Mouse (Mus musculus): Measurements from ENCODE around the gene 5830473C10Rik. TPM values are rescaled to one million over a fixed set of nuclear protein-coding genes. Genes with fewer than 3 reads are reported as not detected.

Gene 5830473C10Rik
- polyA plus RNA-seq, 1 experiment from 2014 or later: not detected

GRCm38 (mm10) chr5:90571216-90571615 is 10.3 kb downstream of the 5830473C10Rik start:
- Histone ChIP-seq H3K9me3 (no peaks in the 10 kb centered on the region), H3K4me2 (no peak overlapping the region), H3K27me3 (no peaks in the 10 kb centered on the region), H3K9ac (no peak overlapping the region), H3K4me3 (no peak overlapping the region), H3K4me1 (no peaks in the 10 kb centered on the region), H3K27ac (no peak overlapping the region), H3K36me3 (no peaks in the 10 kb centered on the region)
- ATAC-seq (ENCODE audit: insufficient number of reproducible peaks, low FRiP score, low TSS enrichment, low read depth): no peak
- WGBS: 58% methylated on average over 3 of the region's 3 CpGs

GRCm38 (mm10) chr5:90577751-90578150 is 16.8 kb downstream of the 5830473C10Rik start:
- Histone ChIP-seq H3K9ac (no peak overlapping the region), H3K27ac (no peak overlapping the region), H3K27me3 (no peaks in the 10 kb centered on the region), H3K36me3 (no peaks in the 10 kb centered on the region), H3K4me3 (no peak overlapping the region), H3K4me2 (no peak overlapping the region), H3K9me3 (no peaks in the 10 kb centered on the region), H3K4me1 (no peaks in the 10 kb centered on the region)
- no peak for ATAC-seq (ENCODE audit: insufficient number of reproducible peaks, low FRiP score, low TSS enrichment, low read depth)
- 84% methylated on average over 9 of the region's 9 CpGs for WGBS

- Histone ChIP-seq H3K27ac (no peak overlapping the region), H3K9ac (no peak overlapping the region), H3K9me3 (no peaks in the 10 kb centered on the region), H3K4me2 (no peak overlapping the region), H3K27me3 (no peaks in the 10 kb centered on the region), H3K4me3 (no peak overlapping the region), H3K4me1 (no peaks in the 10 kb centered on the region), H3K36me3 (no peaks in the 10 kb centered on the region)
- no peak for ATAC-seq (ENCODE audit: insufficient number of reproducible peaks, low FRiP score, low TSS enrichment, low read depth)
- 71% methylated on average over 9 of the region's 9 CpGs for WGBS
Measured at GRCm38 (mm10) chr5:90579556-90579955, 18.6 kb downstream of the 5830473C10Rik start.

GRCm38 (mm10) chr5:90582179-90582578 is 21.3 kb downstream of the 5830473C10Rik start:
- WGBS: 86% methylated on average over 6 of the region's 6 CpGs
- H3K4me1 ChIP-seq: no peaks in the 10 kb centered on the region
- no peaks in the 10 kb centered on the region for H3K27me3 ChIP-seq
- no peak overlapping the region for H3K4me2 ChIP-seq
- no peak for ATAC-seq (ENCODE audit: insufficient number of reproducible peaks, low FRiP score, low TSS enrichment, low read depth)
- H3K9ac ChIP-seq: no peak overlapping the region
- no peaks in the 10 kb centered on the region for H3K36me3 ChIP-seq
- H3K9me3 ChIP-seq: no peaks in the 10 kb centered on the region
- no peak overlapping the region for H3K4me3 ChIP-seq
- no peak overlapping the region for H3K27ac ChIP-seq

GRCm38 (mm10) chr5:90584799-90585198 is 23.9 kb downstream of the 5830473C10Rik start:
- H3K27ac ChIP-seq: no peak overlapping the region
- no peak overlapping the region for H3K4me3 ChIP-seq
- H3K4me1 ChIP-seq: no peaks in the 10 kb centered on the region
- 83% methylated on average over 7 of the region's 7 CpGs for WGBS
- H3K4me2 ChIP-seq: no peak overlapping the region
- ATAC-seq (ENCODE audit: insufficient number of reproducible peaks, low FRiP score, low TSS enrichment, low read depth): no peak
- H3K36me3 ChIP-seq: no peaks in the 10 kb centered on the region
- no peaks in the 10 kb centered on the region for H3K27me3 ChIP-seq
- no peak overlapping the region for H3K9ac ChIP-seq
- no peaks in the 10 kb centered on the region for H3K9me3 ChIP-seq

GRCm38 (mm10) chr5:90586511-90586910 is 25.6 kb downstream of the 5830473C10Rik start:
- ATAC-seq (ENCODE audit: insufficient number of reproducible peaks, low FRiP score, low TSS enrichment, low read depth): no peak
- no peaks in the 10 kb centered on the region for H3K36me3 ChIP-seq
- H3K4me1 ChIP-seq: peaks cover 3% of the 10 kb centered on the region; the same call in 1 of the 2 replicates
- H3K4me2 ChIP-seq: no peak overlapping the region
- WGBS: 76% methylated on average over 5 of the region's 5 CpGs
- H3K9ac ChIP-seq: no peak overlapping the region
- no peaks in the 10 kb centered on the region for H3K9me3 ChIP-seq
- no peak overlapping the region for H3K27ac ChIP-seq
- H3K27me3 ChIP-seq: no peaks in the 10 kb centered on the region
- no peak overlapping the region for H3K4me3 ChIP-seq

GRCm38 (mm10) chr5:90588104-90588503 is 27.2 kb downstream of the 5830473C10Rik start:
- H3K36me3 ChIP-seq: no peaks in the 10 kb centered on the region
- no peak overlapping the region for H3K4me2 ChIP-seq
- no peak overlapping the region for H3K27ac ChIP-seq
- no peaks in the 10 kb centered on the region for H3K9me3 ChIP-seq
- ATAC-seq (ENCODE audit: insufficient number of reproducible peaks, low FRiP score, low TSS enrichment, low read depth): no peak
- no peak overlapping the region for H3K4me3 ChIP-seq
- 88% methylated on average over 5 of the region's 5 CpGs for WGBS
- H3K27me3 ChIP-seq: no peaks in the 10 kb centered on the region
- H3K9ac ChIP-seq: no peak overlapping the region
- peaks cover 3% of the 10 kb centered on the region; the same call in 1 of the 2 replicates for H3K4me1 ChIP-seq

- peak overlapping the region; percentile 40 for H3K4me3 ChIP-seq
- 24% methylated on average over 25 of the region's 25 CpGs for WGBS
- H3K36me3 ChIP-seq: no peaks in the 10 kb centered on the region
- H3K27me3 ChIP-seq: no peaks in the 10 kb centered on the region
- H3K9ac ChIP-seq: no peak overlapping the region
- ATAC-seq (ENCODE audit: insufficient number of reproducible peaks, low FRiP score, low TSS enrichment, low read depth): no peak
- no peaks in the 10 kb centered on the region for H3K9me3 ChIP-seq
- peak overlapping the region; percentile 65 for H3K4me2 ChIP-seq
- no peak overlapping the region for H3K27ac ChIP-seq
- H3K4me1 ChIP-seq: peaks cover 3% of the 10 kb centered on the region; the same call in 1 of the 2 replicates
Measured at GRCm38 (mm10) chr5:90588708-90589595, 28.0 kb downstream of the 5830473C10Rik start.

GRCm38 (mm10) chr5:90590676-90591075 is 29.8 kb downstream of the 5830473C10Rik start:
- 54% methylated on average over 10 of the region's 10 CpGs for WGBS
- Histone ChIP-seq H3K9me3 (no peaks in the 10 kb centered on the region), H3K36me3 (no peaks in the 10 kb centered on the region), H3K27me3 (no peaks in the 10 kb centered on the region), H3K4me2 (no peak overlapping the region), H3K4me1 (peaks cover 3% of the 10 kb centered on the region; the same call in 1 of the 2 replicates), H3K4me3 (no peak overlapping the region), H3K9ac (no peak overlapping the region), H3K27ac (no peak overlapping the region)
- ATAC-seq (ENCODE audit: insufficient number of reproducible peaks, low FRiP score, low TSS enrichment, low read depth): no peak

- Histone ChIP-seq H3K4me2 (no peak overlapping the region), H3K9me3 (no peaks in the 10 kb centered on the region), H3K9ac (no peak overlapping the region), H3K4me3 (no peak overlapping the region), H3K36me3 (no peaks in the 10 kb centered on the region), H3K27me3 (no peaks in the 10 kb centered on the region), H3K27ac (no peak overlapping the region), H3K4me1 (peaks cover 3% of the 10 kb centered on the region; the same call in 1 of the 2 replicates)
- 60% methylated on average over 6 of the region's 6 CpGs for WGBS
- no peak for ATAC-seq (ENCODE audit: insufficient number of reproducible peaks, low FRiP score, low TSS enrichment, low read depth)
Measured at GRCm38 (mm10) chr5:90591936-90592335, 31.0 kb downstream of the 5830473C10Rik start.

GRCm38 (mm10) chr5:90594945-90595344 is 34.0 kb downstream of the 5830473C10Rik start:
- H3K27ac ChIP-seq: no peak overlapping the region
- ATAC-seq (ENCODE audit: insufficient number of reproducible peaks, low FRiP score, low TSS enrichment, low read depth): no peak

GRCm38 (mm10) chr5:90596155-90596554 is 35.2 kb downstream of the 5830473C10Rik start:
- no peak overlapping the region for H3K9ac ChIP-seq
- H3K27me3 ChIP-seq: no peaks in the 10 kb centered on the region
- H3K4me3 ChIP-seq: no peak overlapping the region
- H3K4me1 ChIP-seq: no peaks in the 10 kb centered on the region
- ATAC-seq (ENCODE audit: insufficient number of reproducible peaks, low FRiP score, low TSS enrichment, low read depth): no peak
- no peaks in the 10 kb centered on the region for H3K9me3 ChIP-seq
- WGBS: 75% methylated on average over 6 of the region's 6 CpGs
- H3K27ac ChIP-seq: no peak overlapping the region
- no peaks in the 10 kb centered on the region for H3K36me3 ChIP-seq
- H3K4me2 ChIP-seq: no peak overlapping the region

More at GRCm38 (mm10) chr5:90594945-90595344, 34.0 kb downstream of the 5830473C10Rik start:
- 82% methylated on average over 13 of the region's 13 CpGs for WGBS
- no peak overlapping the region for H3K4me3 ChIP-seq
- peaks cover 3% of the 10 kb centered on the region; the same call in 1 of the 2 replicates for H3K4me1 ChIP-seq
- no peak overlapping the region for H3K4me2 ChIP-seq
- no peak overlapping the region for H3K9ac ChIP-seq
- H3K9me3 ChIP-seq: no peaks in the 10 kb centered on the region
- no peaks in the 10 kb centered on the region for H3K36me3 ChIP-seq
- H3K27me3 ChIP-seq: no peaks in the 10 kb centered on the region
